ENCODE assay signal across 11 mouse cellular contexts in the genomic region with DNA sequence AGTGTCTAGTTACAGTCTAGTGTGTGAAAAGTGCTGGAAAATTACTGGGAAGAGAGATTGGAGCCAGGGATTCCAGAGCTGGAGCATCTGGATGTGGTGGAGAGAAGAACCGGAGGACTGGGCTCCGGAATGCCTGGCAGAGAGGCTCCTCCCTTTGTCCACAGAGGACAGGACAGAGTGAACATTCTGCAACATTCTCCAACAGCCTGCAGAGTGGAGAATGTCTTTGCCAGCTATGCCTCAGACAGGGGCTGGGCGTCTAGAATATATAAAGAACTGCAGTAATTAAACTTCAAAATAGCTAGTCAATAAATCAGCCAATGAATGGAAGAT. TPM values are rescaled to one million over a fixed set of nuclear protein-coding genes. Genes with fewer than 3 reads are reported as not detected.
A peak's percentile ranks its signal among the peaks of the same experiment; 100 is the strongest.
DNase-seq lines count a peak whose midpoint lies in the region; ATAC-seq and TF ChIP-seq lines count a peak whose summit lies in the region.
"Had no signal": no experiment of that assay in that cellular context is flagged by ENCODE, and none has a peak within 500 bp of the region (broad histone marks: within the 10 kb centered on the region; RNA-seq: fewer than 3 reads in every experiment).

No protein-coding gene starts in this region.

- H3ac ChIP-seq in myocyte (ENCODE audit: control insufficient read depth, insufficient read length) = no peak overlapping the region

- H3K4me2 ChIP-seq in lung, embryonic 15.5 days = peak overlapping the region; percentile 98
- H3K4me2 ChIP-seq in myocyte (ENCODE audit: low read depth) = no peak overlapping the region

- no peaks in the 10 kb centered on the region for H3K9me3 ChIP-seq in lung, embryonic 15.5 days

- H3K4me3 ChIP-seq in lung, embryonic 15.5 days = no peak overlapping the region
- peak overlapping the region; percentile 33 for H3K4me3 ChIP-seq in myocyte

- no peaks in the 10 kb centered on the region for H3K36me3 ChIP-seq in lung, embryonic 15.5 days
- H3K36me3 ChIP-seq in myocyte (ENCODE audit: control insufficient read depth, insufficient read depth) = no peaks in the 10 kb centered on the region

- H3K79me2 ChIP-seq in myocyte (ENCODE audit: control insufficient read depth, insufficient read depth) = no peaks in the 10 kb centered on the region

- no peak overlapping the region for H3K27ac ChIP-seq in lung, embryonic 15.5 days

- WGBS in lung, embryonic 15.5 days = 32% methylated on average over 3 of the region's 3 CpGs

- no peak overlapping the region for H3K9ac ChIP-seq in lung, embryonic 15.5 days

- H3K27me3 ChIP-seq in lung, embryonic 15.5 days = no peaks in the 10 kb centered on the region
- H3K27me3 ChIP-seq in myocyte (ENCODE audit: control insufficient read depth, insufficient read depth, insufficient read length) = no peaks in the 10 kb centered on the region

- no peak for ATAC-seq in lung, embryonic 15.5 days (ENCODE audit: borderline replicate concordance, extremely low read depth, low FRiP score, low TSS enrichment)
- ATAC-seq in erythroid progenitor cell, adult 5-6 weeks (replicated peaks; ENCODE audit: low FRiP score, poor library complexity, severe bottlenecking) = no peak

- TF ChIP-seq POLR2A in myocyte (IDR thresholded peaks at IDR 0.05; ENCODE audit: insufficient read length, low read depth) = no peak

- H3K4me1 ChIP-seq in lung, embryonic 15.5 days = peaks cover 9% of the 10 kb centered on the region; the same call in 1 of the 2 replicates

- peak; percentile 18 for DNase-seq in adrenal gland, postnatal 10 days
- no peak for DNase-seq in adrenal gland, postnatal 4 days (ENCODE audit: low spot score in 2 of 2)
- no peak for DNase-seq in lung, postnatal 14 days
- peak; percentile 78 for DNase-seq in kidney, adult 9 months
- DNase-seq in thymus, postnatal 10 days (ENCODE audit: low spot score in 2 of 2) = no peak
- DNase-seq: spleen, adult 18-20 months had no signal

TF ChIP-seq in myocyte, 11 proteins besides CTCF, POLR2A, EP300 and RAD21:
- no peak for TF ChIP-seq POLR2AphosphoS2 (IDR thresholded peaks at IDR 0.05; ENCODE audit: insufficient read length, low read depth)
- no peak for TF ChIP-seq E2F4 (IDR thresholded peaks at IDR 0.05; ENCODE audit: insufficient read depth)
- no peak for TF ChIP-seq CEBPB (IDR thresholded peaks at IDR 0.05; ENCODE audit: insufficient read depth, poor library complexity, severe bottlenecking)
- no peak for TF ChIP-seq SRF (IDR thresholded peaks at IDR 0.05; ENCODE audit: control insufficient read depth, insufficient read length, low read depth)
- TF ChIP-seq USF1 (IDR thresholded peaks at IDR 0.05; ENCODE audit: low read depth) = no peak
- TF ChIP-seq TCF3 (IDR thresholded peaks at IDR 0.05; ENCODE audit: insufficient read length, low read depth) = no peak
- TF ChIP-seq MAX (IDR thresholded peaks at IDR 0.05; ENCODE audit: low read depth) = no peak
- TF ChIP-seq MYOD1 (IDR thresholded peaks at IDR 0.05; ENCODE audit: control insufficient read depth in 1 of 3, insufficient read length in 2 of 3, low read depth in 2 of 3) = no peak
- TF ChIP-seq REST (IDR thresholded peaks at IDR 0.05; ENCODE audit: insufficient read depth, insufficient read length) = no peak
- TF ChIP-seq TCF12 (IDR thresholded peaks at IDR 0.05; ENCODE audit: insufficient read depth, poor library complexity, severe bottlenecking) = no peak

RNA-seq across cellular contexts. Expression of a gene that starts 2.7 kb away (rescaled TPM):
- 10 to 100 TPM; 20.3 to 53.3 TPM for total RNA-seq in adrenal gland, postnatal 10 days (2021)
- total RNA-seq in adrenal gland, postnatal 4 days (2021) = 10 to 100 TPM in 1 of 2 experiments, under 1 TPM in 1; 0.31 to 14.1 TPM
- 0.12 TPM in 1 of 2 replicates, not detected in the other for polyA plus RNA-seq in lung, embryonic 15.5 days (2015; fragmentation: Nextera tagmentation; extraction: Ambion mirVana)
- polyA plus RNA-seq in myocyte (2012; fragmentation: generic; extraction: Trizol) = not detected
- total RNA-seq in erythroid progenitor cell, adult 5-6 weeks (2015; ENCODE audit: low replicate concordance) = not detected in 2 replicates
- not detected in 2 replicates for total RNA-seq in erythroid progenitor cell, adult 5-6 weeks (2017; ENCODE audit: low replicate concordance)

RNA-seq across cellular contexts. Expression of a gene that starts 36.1 kb away (rescaled TPM):
- 1 to 10 TPM; 4.0 to 6.2 TPM for total RNA-seq in adrenal gland, postnatal 10 days (2021)
- total RNA-seq in adrenal gland, postnatal 4 days (2021) = 1 to 10 TPM; 1.7 to 6.2 TPM
- not detected in 2 replicates for polyA plus RNA-seq in lung, embryonic 15.5 days (2015; fragmentation: Nextera tagmentation; extraction: Ambion mirVana)
- not detected for polyA plus RNA-seq in myocyte (2012; fragmentation: generic; extraction: Trizol)
- not detected in 2 replicates for total RNA-seq in erythroid progenitor cell, adult 5-6 weeks (2015; ENCODE audit: low replicate concordance)
- 5.3 TPM in 1 of 2 replicates, not detected in the other for total RNA-seq in erythroid progenitor cell, adult 5-6 weeks (2017; ENCODE audit: low replicate concordance)
- total RNA-seq: left cerebral cortex, adult 8-10 months had no signal
- polyA plus RNA-seq: embryonic facial prominence, embryonic 11.5 days had no signal

RNA-seq across cellular contexts. Expression of a gene that starts 51.5 kb away (rescaled TPM):
- 10 to 100 TPM; 11.9 to 14.8 TPM for total RNA-seq in adrenal gland, postnatal 10 days (2021)
- 10 to 100 TPM; 13.3 to 16.9 TPM for total RNA-seq in adrenal gland, postnatal 4 days (2021)
- 32.0 TPM in 2 replicates for polyA plus RNA-seq in lung, embryonic 15.5 days (2015; fragmentation: Nextera tagmentation; extraction: Ambion mirVana)
- polyA plus RNA-seq in myocyte (2012; fragmentation: generic; extraction: Trizol) = 5.4 TPM
- total RNA-seq in erythroid progenitor cell, adult 5-6 weeks (2015; ENCODE audit: low replicate concordance) = 154 and 179 TPM in 2 replicates
- 182 and 186 TPM in 2 replicates for total RNA-seq in erythroid progenitor cell, adult 5-6 weeks (2017; ENCODE audit: low replicate concordance)

Comparison
In these comparisons a context has a peak if more than half of its experiments do, and no peak if none do; other contexts are left out.
1. DNase-seq: peak in adrenal gland, postnatal 10 days (single experiment) and kidney, adult 9 months (single experiment); none in adrenal gland, postnatal 4 days (0 of 2), lung, postnatal 14 days (single experiment) and thymus, postnatal 10 days (0 of 2).
2. RNA of a gene that starts 51.5 kb away (total RNA-seq): 154 to 186 TPM in erythroid progenitor cell, adult 5-6 weeks; 13.3 to 16.9 TPM in adrenal gland, postnatal 4 days and 11.9 to 14.8 TPM in adrenal gland, postnatal 10 days; every median in the first group is over 4 times any median in the second.